ENCODE assay signal across 28 mouse cellular contexts in the genomic region with DNA sequence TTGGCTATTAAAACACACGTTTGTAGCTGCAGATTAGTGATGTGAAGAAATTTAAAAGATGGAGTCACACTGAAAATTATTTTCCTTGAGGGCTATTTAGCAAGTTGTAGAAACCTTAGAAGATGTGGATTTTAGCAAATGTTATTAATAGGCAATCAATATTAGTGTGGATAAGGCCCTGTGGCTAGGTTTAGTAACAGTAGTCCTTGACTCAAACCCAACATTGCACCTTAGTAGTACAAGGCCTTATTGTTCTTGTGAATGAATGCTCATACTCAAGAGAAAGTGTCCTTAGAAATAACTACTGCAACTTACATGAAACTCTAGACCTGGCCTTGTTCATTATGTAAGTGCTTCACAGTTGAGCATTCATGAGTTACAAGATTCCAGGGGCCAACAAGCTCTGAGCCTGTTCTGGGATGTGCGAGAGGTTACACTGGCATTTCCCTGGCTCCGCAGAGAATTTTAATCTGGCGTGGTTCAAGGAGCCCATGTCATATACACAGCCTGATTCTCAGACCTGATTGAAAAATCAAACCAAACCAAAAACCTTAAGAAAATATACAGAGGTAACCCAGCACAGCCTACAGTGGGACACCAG. TPM values are rescaled to one million over a fixed set of nuclear protein-coding genes. Genes with fewer than 3 reads are reported as not detected.
DNase-seq lines count a peak whose midpoint lies in the region; ATAC-seq and TF ChIP-seq lines count a peak whose summit lies in the region.
"Had no signal": no experiment of that assay in that cellular context is flagged by ENCODE, and none has a peak within 500 bp of the region (broad histone marks: within the 10 kb centered on the region; RNA-seq: fewer than 3 reads in every experiment).

No protein-coding gene starts in this region.

- H3K27me3 ChIP-seq in kidney, adult 2 months (replicated peaks; ENCODE audit: control insufficient read depth, insufficient read depth, low read length) = no peaks in the 10 kb centered on the region
- H3K27me3 ChIP-seq in kidney, embryonic 15.5 days = no peaks in the 10 kb centered on the region
- H3K27me3 ChIP-seq in embryonic facial prominence, embryonic 15.5 days = no peaks in the 10 kb centered on the region
- no peaks in the 10 kb centered on the region for H3K27me3 ChIP-seq in limb, embryonic 13.5 days
- H3K27me3 ChIP-seq: forebrain, embryonic 12.5 days; heart, embryonic 12.5 days; liver, embryonic 15.5 days; neural tube, embryonic 12.5 days had no signal

- 54% methylated on average over 4 of the region's 4 CpGs for WGBS in kidney, adult 2 months
- WGBS in kidney, embryonic 15.5 days = 71% methylated on average over 4 of the region's 4 CpGs
- WGBS in embryonic facial prominence, embryonic 15.5 days = 64% methylated on average over 4 of the region's 4 CpGs
- 53% methylated on average over 4 of the region's 4 CpGs for WGBS in limb, embryonic 13.5 days

- H3K4me3 ChIP-seq in kidney, adult 2 months (ENCODE audit: insufficient read depth, low read depth, low read length) = no peak overlapping the region
- H3K4me3 ChIP-seq in kidney, embryonic 15.5 days (replicated peaks) = no peak overlapping the region
- no peak overlapping the region for H3K4me3 ChIP-seq in embryonic facial prominence, embryonic 15.5 days (replicated peaks)
- H3K4me3 ChIP-seq in limb, embryonic 13.5 days = no peak overlapping the region
- H3K4me3 ChIP-seq: forebrain, embryonic 12.5 days; heart, embryonic 12.5 days; liver, embryonic 15.5 days; midbrain, embryonic 10.5 days; myocyte; neural tube, embryonic 12.5 days had no signal

- no peak overlapping the region for H3K9ac ChIP-seq in kidney, embryonic 15.5 days
- H3K9ac ChIP-seq in embryonic facial prominence, embryonic 15.5 days = no peak overlapping the region
- no peak overlapping the region for H3K9ac ChIP-seq in limb, embryonic 13.5 days
- H3K9ac ChIP-seq: forebrain, embryonic 12.5 days; forebrain, postnatal 0 days; heart, embryonic 12.5 days; hindbrain, embryonic 14.5 days; liver, embryonic 15.5 days; lung, embryonic 14.5 days; neural tube, embryonic 12.5 days had no signal

- no peak for TF ChIP-seq POLR2A in kidney, adult 2 months (IDR thresholded peaks at IDR 0.05; ENCODE audit: low read depth, low read length)

- H3K4me2 ChIP-seq in kidney, embryonic 15.5 days = no peak overlapping the region
- H3K4me2 ChIP-seq in embryonic facial prominence, embryonic 15.5 days (replicated peaks) = no peak overlapping the region
- H3K4me2 ChIP-seq in limb, embryonic 13.5 days (replicated peaks) = no peak overlapping the region
- H3K4me2 ChIP-seq: forebrain, embryonic 12.5 days; heart, embryonic 12.5 days; hindbrain, embryonic 14.5 days; liver, embryonic 15.5 days; lung, embryonic 14.5 days; neural tube, embryonic 12.5 days had no signal

- TF ChIP-seq CTCF in kidney, adult 2 months (conservative IDR thresholded peaks at IDR 0.05; ENCODE audit: insufficient read depth, insufficient read length, low read depth, low read length) = no peak

- H3K9me3 ChIP-seq in kidney, embryonic 15.5 days (replicated peaks) = no peaks in the 10 kb centered on the region
- H3K9me3 ChIP-seq in embryonic facial prominence, embryonic 15.5 days (replicated peaks) = no peaks in the 10 kb centered on the region
- H3K9me3 ChIP-seq in limb, embryonic 13.5 days = no peaks in the 10 kb centered on the region
- H3K9me3 ChIP-seq: forebrain, embryonic 12.5 days; heart, embryonic 12.5 days; liver, embryonic 15.5 days; midbrain, embryonic 10.5 days; neural tube, embryonic 12.5 days had no signal

- peak overlapping the region; percentile 88 for H3K27ac ChIP-seq in kidney, adult 2 months (ENCODE audit: insufficient read depth, low read depth, low read length)
- no peak overlapping the region for H3K27ac ChIP-seq in kidney, embryonic 15.5 days
- H3K27ac ChIP-seq in embryonic facial prominence, embryonic 15.5 days (replicated peaks) = 0 out of 2 replicates have a peak overlapping the region, but pooled peaks have one; percentile 39
- H3K27ac ChIP-seq in limb, embryonic 13.5 days = peak overlapping the region; percentile 83
- H3K27ac ChIP-seq: forebrain, embryonic 12.5 days; hindbrain, embryonic 14.5 days; liver, embryonic 15.5 days; midbrain, embryonic 10.5 days; neural tube, embryonic 12.5 days had no signal

- H3K36me3 ChIP-seq in kidney, adult 2 months (ENCODE audit: control insufficient read depth, insufficient read depth, low read length) = no peaks in the 10 kb centered on the region
- H3K36me3 ChIP-seq in kidney, embryonic 15.5 days = no peaks in the 10 kb centered on the region
- no peaks in the 10 kb centered on the region for H3K36me3 ChIP-seq in embryonic facial prominence, embryonic 15.5 days
- H3K36me3 ChIP-seq in limb, embryonic 13.5 days = no peaks in the 10 kb centered on the region
- H3K36me3 ChIP-seq: forebrain, embryonic 12.5 days; heart, embryonic 12.5 days; liver, embryonic 15.5 days; midbrain, embryonic 10.5 days; neural tube, embryonic 12.5 days had no signal

- DNase-seq in kidney, adult 2 months = peak; percentile 72
- DNase-seq in fibroblast of lung, adult 2 months (ENCODE audit: low read depth) = peak; percentile 44
- DNase-seq in adrenal gland, adult 8-10 months = no peak
- DNase-seq: adrenal gland, postnatal 36 days; cerebellum, adult 2 months; cerebellum, postnatal 14 days; forebrain, postnatal 0 days; gastrocnemius, postnatal 14 days; heart, adult 18-20 months; heart, postnatal 4 days; kidney, adult 18-20 months; lung, postnatal 14 days; right cerebral cortex, adult 18-20 months; spleen, adult 18-20 months; thymus, postnatal 14 days had no signal

- ATAC-seq in kidney, embryonic 15.5 days (replicated peaks; ENCODE audit: low FRiP score) = no peak
- ATAC-seq in embryonic facial prominence, embryonic 15.5 days (ENCODE audit: insufficient number of reproducible peaks, low FRiP score, low TSS enrichment, low read depth) = no peak
- ATAC-seq in limb, embryonic 13.5 days (ENCODE audit: low FRiP score, low read depth) = peak; percentile 74
- no peak for ATAC-seq in megakaryocyte progenitor cell, adult 5-6 weeks (replicated peaks; ENCODE audit: poor library complexity)
- ATAC-seq: CD4-positive, CD25-positive, alpha-beta regulatory T cell, adult 4 months; forebrain, postnatal 0 days had no signal

- peaks cover 20% of the 10 kb centered on the region for H3K4me1 ChIP-seq in kidney, adult 2 months (ENCODE audit: control insufficient read depth, insufficient read depth, low read length)
- peaks cover 7% of the 10 kb centered on the region; the same call in 1 of the 2 replicates for H3K4me1 ChIP-seq in kidney, embryonic 15.5 days
- no peaks in the 10 kb centered on the region for H3K4me1 ChIP-seq in embryonic facial prominence, embryonic 15.5 days
- H3K4me1 ChIP-seq in limb, embryonic 13.5 days = peaks cover 54% of the 10 kb centered on the region
- H3K4me1 ChIP-seq: forebrain, embryonic 12.5 days; neural tube, embryonic 12.5 days had no signal

RNA-seq across cellular contexts. Expression of gene Papss2, which starts 10.7 kb away (rescaled TPM):
- 129 and 168 TPM in 2 replicates for polyA plus RNA-seq in kidney, adult 2 months (2012; rRNA removed)
- 17.2 and 17.6 TPM in 2 replicates for polyA plus RNA-seq in kidney, embryonic 15.5 days (2015; fragmentation: Nextera tagmentation; extraction: Ambion mirVana)
- 21.5 and 29.3 TPM in 2 replicates for polyA plus RNA-seq in embryonic facial prominence, embryonic 15.5 days (2015; fragmentation: Nextera tagmentation; extraction: Ambion mirVana)
- polyA plus RNA-seq in limb, embryonic 13.5 days (2015; fragmentation: Nextera tagmentation; extraction: Ambion mirVana) = 48.0 and 49.1 TPM in 2 replicates
- total RNA-seq in adrenal gland, adult 8-10 months (2022) = 10 to 100 TPM; 13.5 to 18.9 (median 15.5) TPM
- total RNA-seq in megakaryocyte progenitor cell, adult 5-6 weeks (2015) = 48.6 and 61.3 TPM in 2 replicates
- total RNA-seq in megakaryocyte progenitor cell, adult 5-6 weeks (2017) = 24.0 and 24.2 TPM in 2 replicates
